Mouse (Mus musculus) stomach, embryonic 15.5 days (tissue): Measurements from ENCODE around the gene Gpr22. TPM values are rescaled to one million over a fixed set of nuclear protein-coding genes. Genes with fewer than 3 reads are reported as not detected.

Source experiments
- polyA plus RNA-seq: library from polyadenylated mRNA; unstranded; fragments of >200 nt; fragmentation: Nextera tagmentation; extraction: Ambion mirVana; gene quantifications from 2 replicates; pipeline ENCODE4 v1.2.1, GENCODE M21; 2015

Gpr22 gene
- polyA plus RNA-seq, 1 experiment from 2014 or later = 5.6 TPM

Other genes starting within 250 kb of the Gpr22 start
- gene Cbll1, start 214.3 kb downstream of the Gpr22 start, polyA plus RNA-seq = 12.1 TPM in 2 replicates
- 0.06 and 0.19 TPM in 2 replicates for gene Slc26a4, start 154.0 kb downstream of the Gpr22 start, polyA plus RNA-seq
- 32.4 and 36.6 TPM in 2 replicates for gene Bcap29, start 79.3 kb downstream of the Gpr22 start, polyA plus RNA-seq
- gene Dus4l, start 59.1 kb downstream of the Gpr22 start, polyA plus RNA-seq = 10.0 and 12.1 TPM in 2 replicates
- 29.7 and 30.2 TPM in 2 replicates for gene Cog5, start 59.1 kb downstream of the Gpr22 start, polyA plus RNA-seq
- 97.8 and 99.6 TPM in 2 replicates for gene Hbp1, start 236.6 kb upstream of the Gpr22 start, polyA plus RNA-seq